In genomic region chr14:111403555-111403954, GRCm38 (mm10) we compare ENCODE assay signal across 12 mouse cellular contexts.
"Had no signal": no experiment of that assay in that cellular context is flagged by ENCODE, and none has a peak within 500 bp of the region (broad histone marks: within the 10 kb centered on the region; RNA-seq: fewer than 3 reads in every experiment).

No protein-coding gene starts in this region.

- H3K4me3 ChIP-seq: limb, embryonic 12.5 days; liver, embryonic 13.5 days; midbrain, embryonic 13.5 days; stomach, embryonic 15.5 days had no signal

- H3K9me3 ChIP-seq: limb, embryonic 12.5 days; midbrain, embryonic 13.5 days; stomach, embryonic 15.5 days had no signal

- ATAC-seq: liver, postnatal 0 days; midbrain, embryonic 13.5 days had no signal

- H3K4me1 ChIP-seq: limb, embryonic 12.5 days; liver, embryonic 13.5 days; midbrain, embryonic 13.5 days; stomach, embryonic 15.5 days had no signal

- DNase-seq: kidney, postnatal 36 days; layer of hippocampus, adult 9-11 months; liver; liver, embryonic 13.5 days; liver, postnatal 0 days; lung, postnatal 36 days; right cerebral cortex, postnatal 14 days; thymus, postnatal 36 days had no signal

- H3K9ac ChIP-seq: limb, embryonic 12.5 days; liver, embryonic 13.5 days; liver, postnatal 0 days; midbrain, embryonic 13.5 days; stomach, embryonic 15.5 days had no signal

- H3K36me3 ChIP-seq: limb, embryonic 12.5 days; liver, embryonic 13.5 days; midbrain, embryonic 13.5 days; stomach, embryonic 15.5 days had no signal

- H3K27me3 ChIP-seq: limb, embryonic 12.5 days; liver, embryonic 13.5 days; midbrain, embryonic 13.5 days; stomach, embryonic 15.5 days had no signal

- H3K27ac ChIP-seq: kidney, postnatal 0 days; limb, embryonic 12.5 days; liver, embryonic 13.5 days; midbrain, embryonic 13.5 days; stomach, embryonic 15.5 days had no signal

- H3K4me2 ChIP-seq: limb, embryonic 12.5 days; liver, embryonic 13.5 days; midbrain, embryonic 13.5 days; stomach, embryonic 15.5 days had no signal
